Mouse (Mus musculus) neutrophil, adult 5-6 weeks (primary cell): Measurements from ENCODE around the gene Fgf2. TPM values are rescaled to one million over a fixed set of nuclear protein-coding genes. Genes with fewer than 3 reads are reported as not detected.

Experiments used
- ATAC-seq: fragments of 151-379, 151-347 bp; 2 replicates; pipeline ENCODE4 v1.8.0; 2017; ENCODE audit warnings: mild to moderate bottlenecking, moderate TSS enrichment; ENCODE audit not compliant: insufficient number of reproducible peaks, poor library complexity, low FRiP score, severe bottlenecking; ENCODE audit errors: extremely low read depth
- total RNA-seq: library from RNA; stranded (forward); fragments of 200-1000 nt; gene quantifications from 2 replicates; pipeline ENCODE4 v1.2.3, GENCODE M21; 2017

The Fgf2 gene
- 0.12 and 0.23 TPM in 2 replicates for total RNA-seq

- ATAC-seq: no peak
These were observed at the start of gene Fgf2 for GRCm38 (mm10) chr3:37348221-37349165. Fgf2 (plus strand) TSS chr3:37348346.

- ATAC-seq: no peak
These were observed 48.7 kb upstream of the Fgf2 start for GRCm38 (mm10) chr3:37299470-37299869.

- peak; percentile 82 for ATAC-seq
These were observed 45.5 kb upstream of the Fgf2 start for GRCm38 (mm10) chr3:37302685-37303084.

- no peak for ATAC-seq
These were observed 44.6 kb upstream of the Fgf2 start for GRCm38 (mm10) chr3:37303392-37304139.

- 0 out of 2 replicates have a peak, but pooled peaks have one; percentile 27 for ATAC-seq
These were observed 36.2 kb upstream of the Fgf2 start for GRCm38 (mm10) chr3:37311897-37312369.

GRCm38 (mm10) chr3:37312370-37312941 is 35.7 kb upstream of the Fgf2 start, which contains the start of the genes Bbs12 and Cetn4:
Bbs12 (plus strand) TSS chr3:37312554.
Cetn4 (minus strand) TSS chr3:37312708.
- peak; percentile 98 for ATAC-seq

GRCm38 (mm10) chr3:37313371-37313770 is 34.8 kb upstream of the Fgf2 start:
- ATAC-seq: peak; percentile 31; the same call in 1 of the 2 replicates

GRCm38 (mm10) chr3:37316233-37316632 is 31.9 kb upstream of the Fgf2 start:
- ATAC-seq: no peak

GRCm38 (mm10) chr3:37324310-37324709 is 23.8 kb upstream of the Fgf2 start:
- no peak for ATAC-seq

- ATAC-seq: no peak
These were observed 22.6 kb upstream of the Fgf2 start for GRCm38 (mm10) chr3:37325317-37326112.

- ATAC-seq: no peak
These were observed 21.5 kb upstream of the Fgf2 start for GRCm38 (mm10) chr3:37326627-37327026.

GRCm38 (mm10) chr3:37328489-37328888 is 19.7 kb upstream of the Fgf2 start:
- no peak for ATAC-seq

- no peak for ATAC-seq
These were observed 18.2 kb upstream of the Fgf2 start for GRCm38 (mm10) chr3:37329963-37330362.

GRCm38 (mm10) chr3:37331999-37332449 is 16.1 kb upstream of the Fgf2 start:
- ATAC-seq: 0 out of 2 replicates have a peak, but pooled peaks have one; percentile 30

GRCm38 (mm10) chr3:37334053-37334452 is 14.1 kb upstream of the Fgf2 start:
- no peak for ATAC-seq

GRCm38 (mm10) chr3:37341110-37341509 is 7.0 kb upstream of the Fgf2 start:
- no peak for ATAC-seq

- ATAC-seq: no peak
These were observed 5.3 kb upstream of the Fgf2 start for GRCm38 (mm10) chr3:37342811-37343210.

- no peak for ATAC-seq
These were observed 475 bp upstream of the Fgf2 start for GRCm38 (mm10) chr3:37347671-37348070.
